Mouse (Mus musculus) layer of hippocampus, adult 2 months (tissue): ENCODE data around the gene Pah. TPM values are rescaled to one million over a fixed set of nuclear protein-coding genes. Genes with fewer than 3 reads are reported as not detected.

Experiments
- DNase-seq, 2 experiments: peaks; one replicate each; pipeline ENCODE4 v3.0.0; 2022; ENCODE audit warnings: low spot score in 2 of 2
- H3K27ac ChIP-seq: fragments of 200-600 bp; 2 replicates; pipeline ENCODE4 v1.8.1; 2022
- H3K4me3 ChIP-seq: fragments of 200-600 bp; 2 replicates; pipeline ENCODE4 v1.8.1; 2022; ENCODE audit warnings: mild to moderate bottlenecking
- CTCF ChIP-seq: fragments of 200-600 bp; conservative IDR thresholded peaks from 2 replicates; pipeline ENCODE4 v1.8.1; 2022; ENCODE audit warnings: antibody characterized with exemption, mild to moderate bottlenecking, moderate library complexity
- total RNA-seq, 2 experiments: library from RNA; stranded (reverse); gene quantifications; 2 replicates each; pipeline ENCODE4 v1.2.3; 2021

The Pah gene
- total RNA-seq, 2 experiments from 2014 or later: not detected

DNA sequence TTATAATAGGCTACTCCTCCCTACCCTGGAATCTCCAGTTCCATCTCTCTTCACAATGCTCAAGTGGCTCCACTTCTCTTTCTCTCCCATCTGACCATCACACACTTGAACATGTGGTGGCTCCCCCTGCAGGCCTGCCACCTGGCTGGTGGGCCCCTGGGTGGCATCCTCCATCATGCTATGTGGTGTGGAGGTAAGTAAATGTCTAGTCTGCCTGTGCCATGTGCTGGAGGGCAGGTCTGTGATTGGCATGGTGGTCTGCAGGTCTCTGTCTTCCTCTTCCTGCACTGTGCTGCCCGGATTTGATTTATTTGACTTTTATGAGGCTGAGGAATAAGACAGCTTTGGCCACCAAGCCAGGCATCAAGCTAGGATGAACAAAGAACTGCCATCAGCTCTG lies 103.6 kb downstream of the Pah start:
- DNase-seq: no peak
- Histone ChIP-seq H3K27ac (no peak overlapping the region), H3K4me3 (no peak overlapping the region)
- TF ChIP-seq CTCF: no peak

Other genes starting within 250 kb of the Pah start
- 1 to 10 TPM; 6.0 to 6.9 TPM for gene Ascl1, start 28.1 kb upstream of the Pah start, total RNA-seq